ENCODE assay signal across 8 mouse cellular contexts in genomic region chr5:121219980-121220731, GRCm38 (mm10). TPM values are rescaled to one million over a fixed set of nuclear protein-coding genes. Genes with fewer than 3 reads are reported as not detected.
A peak's percentile ranks its signal among the peaks of the same experiment; 100 is the strongest.
DNase-seq lines count a peak whose midpoint lies in the region; ATAC-seq lines count a peak whose summit lies in the region.

TSS of gene Hectd4 (plus strand) at chr5:121220219.

- no peaks in the 10 kb centered on the region for H3K4me1 ChIP-seq in hindbrain, embryonic 11.5 days (replicated peaks; ENCODE audit: control insufficient read depth, insufficient read depth, low read length)

- no peaks in the 10 kb centered on the region for H3K9me3 ChIP-seq in hindbrain, embryonic 11.5 days (ENCODE audit: control insufficient read depth, low read length)

- no peaks in the 10 kb centered on the region for H3K27me3 ChIP-seq in hindbrain, embryonic 11.5 days (ENCODE audit: control insufficient read depth, insufficient read depth, low read length)

- H3K9ac ChIP-seq in hindbrain, embryonic 11.5 days (ENCODE audit: low read depth, low read length), result peak within 1 kb of the TSS; percentile 93

- DNase-seq in MN1 (ENCODE audit: low spot score), result peak; percentile 94
- peak; percentile 96 for DNase-seq in cerebellum, adult 9-10 months
- peak; percentile 86 to 98 for DNase-seq in frontal cortex, adult 2 months (ENCODE audit: extremely low spot score in 1 of 2, low spot score in 1 of 2)
- DNase-seq in hindbrain, embryonic 11.5 days (ENCODE audit: low spot score), result peak; percentile 99
- DNase-seq in layer of hippocampus, postnatal 10 days (ENCODE audit: low spot score in 2 of 2), result peak; percentile 98 to 99
- DNase-seq in lung, postnatal 10 days, result peak; percentile 98
- peak; percentile 97 for DNase-seq in ovary, postnatal 36 days (ENCODE audit: low spot score)
- peak; percentile 99 for DNase-seq in thymus, postnatal 25 days

- H3K27ac ChIP-seq in hindbrain, embryonic 11.5 days (ENCODE audit: low read depth, low read length), result peak within 1 kb of the TSS; percentile 90

- under 1% methylated on average over 69 of the region's 90 CpGs for WGBS in hindbrain, embryonic 11.5 days

- no peaks in the 10 kb centered on the region for H3K36me3 ChIP-seq in hindbrain, embryonic 11.5 days (ENCODE audit: control insufficient read depth, insufficient read depth, low read length)

- ATAC-seq in hindbrain, embryonic 11.5 days (ENCODE audit: low FRiP score), result peak; percentile 90

- H3K4me3 ChIP-seq in hindbrain, embryonic 11.5 days (ENCODE audit: low read depth, low read length), result peak within 1 kb of the TSS; percentile 96

- H3K4me2 ChIP-seq in hindbrain, embryonic 11.5 days (replicated peaks; ENCODE audit: low read depth, low read length), result peak within 1 kb of the TSS; percentile 75

RNA-seq across cellular contexts. Expression of gene Hectd4, which starts in this region (rescaled TPM):
- 70.9 and 77.4 TPM in 2 replicates for polyA plus RNA-seq in frontal cortex, adult 2 months (2012; rRNA removed)
- 11.6 and 15.5 TPM in 2 replicates for polyA plus RNA-seq in hindbrain, embryonic 11.5 days (2014; fragmentation: Nextera tagmentation; extraction: Ambion mirVana)
- 100 to 1,000 TPM; 190 to 212 TPM for total RNA-seq in layer of hippocampus, postnatal 10 days (2021)

Comparison
In these comparisons a context has a peak if more than half of its experiments do, and no peak if none do; other contexts are left out.
1. Peak in every context shown above with its lines: DNase-seq, ATAC-seq, H3K4me3 ChIP-seq and H3K27ac ChIP-seq.